Mouse (Mus musculus): ENCODE data around the gene Gmeb1.
A peak's percentile ranks its signal among the peaks of the same experiment; 100 is the strongest.

Gmeb1 gene

GRCm38 (mm10) chr4:132274156-132274862 lies 12.9 kb upstream of the Gmeb1 start, which contains the start of gene Taf12:
Gene Taf12 (plus strand): TSS chr4:132274375.
- DNase-seq (ENCODE audit: extremely low spot score, low read depth, low spot score) = peak; percentile 73

DNA sequence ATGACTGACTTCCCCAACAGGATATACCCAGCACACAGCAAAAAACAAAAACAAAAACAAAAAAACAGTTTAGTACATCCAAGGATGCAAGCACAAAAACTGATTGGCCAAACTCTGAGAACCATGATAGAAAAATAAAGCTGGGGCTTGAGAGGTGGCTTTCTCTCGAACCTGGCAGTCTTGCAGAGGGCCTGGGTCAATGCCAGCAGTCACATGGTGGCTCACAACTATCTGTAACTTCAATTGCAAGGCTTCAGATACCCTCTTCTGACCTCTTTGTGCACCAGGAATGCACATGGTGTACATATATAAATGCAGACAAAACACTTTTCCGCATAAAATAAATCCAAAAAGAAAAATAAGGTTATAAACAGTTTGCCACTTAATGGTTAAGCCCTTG lies 11.8 kb upstream of the Gmeb1 start:
- DNase-seq (ENCODE audit: extremely low spot score, low read depth, low spot score) = no peak

GRCm38 (mm10) chr4:132269740-132270560 lies 8.5 kb upstream of the Gmeb1 start:
- DNase-seq (ENCODE audit: extremely low spot score, low read depth, low spot score) = peak; percentile 94

DNA sequence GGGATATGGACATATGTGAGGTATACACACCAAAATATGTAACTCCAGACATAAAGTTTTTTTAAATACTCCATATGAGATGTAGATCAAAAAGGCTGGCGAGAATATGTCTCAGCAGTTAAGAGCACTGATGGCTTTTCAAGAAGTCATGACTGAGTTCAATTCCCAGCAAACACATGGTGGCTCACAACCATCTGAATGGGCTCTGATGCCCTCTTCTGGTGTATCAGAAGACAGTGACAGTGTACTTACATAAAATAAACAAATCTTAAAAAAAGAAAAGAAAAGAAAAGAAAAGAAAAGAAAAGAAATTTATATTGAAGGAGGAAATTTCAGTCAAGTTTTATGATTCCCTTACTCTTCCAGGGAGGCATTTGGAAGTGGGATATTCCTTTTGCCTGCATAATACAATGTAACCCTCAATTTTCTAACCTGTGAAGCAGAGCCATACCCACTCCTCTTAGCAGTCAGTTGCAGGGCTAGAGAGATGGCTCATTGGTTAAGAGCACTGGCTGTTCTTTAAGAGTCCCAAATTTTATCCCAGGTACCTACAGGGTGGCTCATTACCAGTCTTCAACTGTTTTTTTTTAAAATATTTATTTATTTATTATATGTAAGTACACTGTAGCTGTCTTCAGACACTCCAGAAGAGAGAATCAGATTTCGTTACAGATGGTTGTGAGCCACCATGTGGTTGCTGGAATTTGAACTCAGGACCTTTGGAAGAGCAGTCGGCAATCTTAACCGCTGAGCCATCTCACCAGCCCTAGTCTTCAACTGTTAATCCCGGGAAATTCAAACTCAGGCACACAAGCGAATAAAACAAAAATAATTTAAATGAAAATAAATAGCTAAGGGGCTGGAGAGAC lies 7.7 kb upstream of the Gmeb1 start:
- DNase-seq (ENCODE audit: extremely low spot score, low read depth, low spot score) = no peak

GRCm38 (mm10) chr4:132266835-132267349 lies 5.5 kb upstream of the Gmeb1 start:
- DNase-seq (ENCODE audit: extremely low spot score, low read depth, low spot score) = no peak

DNA sequence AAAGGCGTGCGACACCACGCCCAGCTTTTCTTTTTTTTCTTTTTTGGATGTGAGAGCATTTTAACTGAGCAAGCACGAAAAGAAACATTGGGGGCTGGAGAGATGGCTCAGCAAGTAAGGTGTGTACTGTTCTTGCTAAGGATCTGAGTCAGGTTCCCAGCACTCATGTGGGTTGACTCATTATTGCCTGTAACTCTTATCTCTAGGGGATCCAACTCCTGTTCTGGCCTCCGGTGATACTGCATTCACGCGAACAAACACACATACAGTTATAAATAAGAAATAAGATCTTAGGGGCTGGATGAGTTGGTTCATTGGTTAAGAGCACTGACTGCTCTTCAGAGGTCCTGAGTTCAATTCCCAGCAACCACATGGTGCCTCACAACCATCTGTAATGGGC lies 1.9 kb upstream of the Gmeb1 start:
- no peak for DNase-seq (ENCODE audit: extremely low spot score, low read depth, low spot score)

GRCm38 (mm10) chr4:132262358-132262616 lies 885 bp upstream of the Gmeb1 start:
- DNase-seq (ENCODE audit: extremely low spot score, low read depth, low spot score) = no peak

- DNase-seq (ENCODE audit: extremely low spot score, low read depth, low spot score) = no peak
Measured at GRCm38 (mm10) chr4:132260404-132261379, 710 bp downstream of the Gmeb1 start.

GRCm38 (mm10) chr4:132259248-132259647 lies 2.2 kb downstream of the Gmeb1 start:
- DNase-seq (ENCODE audit: extremely low spot score, low read depth, low spot score) = no peak

- no peak for DNase-seq (ENCODE audit: extremely low spot score, low read depth, low spot score)
Measured at GRCm38 (mm10) chr4:132256384-132256783, 5.0 kb downstream of the Gmeb1 start.

DNA sequence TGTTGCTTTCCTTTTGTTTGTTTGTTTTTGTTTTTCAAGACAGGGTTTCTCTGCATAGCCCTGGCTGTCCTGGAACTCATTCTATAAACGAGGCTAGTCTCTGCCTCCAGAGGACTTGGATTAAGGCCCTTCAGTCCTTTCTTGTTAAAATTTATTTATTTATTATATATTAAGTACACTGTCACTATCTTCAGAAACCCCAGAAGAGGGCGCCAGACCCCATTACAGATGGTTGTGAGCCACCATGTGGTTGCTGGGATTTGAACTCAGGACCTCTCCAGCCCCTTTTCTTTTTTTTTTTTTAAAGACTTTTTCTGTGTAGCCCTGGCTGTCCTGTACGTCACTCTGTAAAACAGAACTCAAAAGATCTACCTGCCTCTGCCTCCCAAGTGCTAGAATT lies 6.4 kb downstream of the Gmeb1 start:
- no peak for DNase-seq (ENCODE audit: extremely low spot score, low read depth, low spot score)

- DNase-seq (ENCODE audit: extremely low spot score, low read depth, low spot score) = no peak
Measured at GRCm38 (mm10) chr4:132253622-132254021, 7.8 kb downstream of the Gmeb1 start.

GRCm38 (mm10) chr4:132253128-132253527 lies 8.3 kb downstream of the Gmeb1 start:
- no peak for DNase-seq (ENCODE audit: extremely low spot score, low read depth, low spot score)

DNA sequence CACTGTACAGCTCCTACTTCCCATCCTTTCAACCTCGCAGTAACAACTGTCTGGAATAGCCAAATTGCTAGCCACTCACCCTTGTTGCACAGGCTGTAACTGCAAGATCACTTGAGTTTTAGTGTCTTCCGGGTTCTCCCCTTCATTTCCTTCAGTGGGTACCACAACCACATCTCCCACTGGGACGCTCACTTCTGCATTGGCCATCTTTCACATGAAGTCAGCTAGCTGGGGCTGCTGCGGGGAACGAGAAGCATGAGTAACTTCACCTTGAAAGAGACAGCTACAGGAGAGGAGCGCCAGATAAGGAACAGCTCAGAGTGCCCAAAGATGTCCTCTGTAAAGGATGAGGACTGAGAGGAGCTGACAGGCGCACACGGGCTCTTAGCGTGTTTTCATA lies 9.8 kb downstream of the Gmeb1 start:
- DNase-seq (ENCODE audit: extremely low spot score, low read depth, low spot score) = no peak

DNA sequence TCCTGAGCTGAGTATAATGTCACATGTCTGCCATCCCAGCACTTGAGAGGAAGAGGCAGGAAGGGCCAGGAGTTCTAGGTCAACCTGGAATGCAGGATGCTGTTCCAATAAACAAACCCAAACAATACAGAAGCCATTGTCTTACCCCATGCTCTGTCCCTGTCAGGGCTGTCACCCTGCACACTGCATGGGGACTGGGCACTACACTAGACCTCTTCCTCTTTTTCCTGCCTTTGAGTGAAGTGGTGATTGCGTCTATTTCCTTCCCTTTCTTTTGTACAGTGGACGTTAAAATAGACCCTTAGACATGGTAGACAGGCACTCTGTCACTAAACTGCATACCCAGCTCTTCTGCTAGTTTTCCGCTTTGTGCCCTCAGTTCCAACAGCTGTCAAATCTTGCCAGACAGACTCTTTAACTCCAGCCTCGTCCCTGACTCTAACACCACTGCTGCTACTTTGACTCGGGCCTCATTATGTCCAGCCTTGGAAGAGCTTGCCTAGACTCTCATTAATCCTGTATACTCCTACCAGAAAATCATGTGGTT lies 13.9 kb downstream of the Gmeb1 start:
- DNase-seq (ENCODE audit: extremely low spot score, low read depth, low spot score) = no peak

DNA sequence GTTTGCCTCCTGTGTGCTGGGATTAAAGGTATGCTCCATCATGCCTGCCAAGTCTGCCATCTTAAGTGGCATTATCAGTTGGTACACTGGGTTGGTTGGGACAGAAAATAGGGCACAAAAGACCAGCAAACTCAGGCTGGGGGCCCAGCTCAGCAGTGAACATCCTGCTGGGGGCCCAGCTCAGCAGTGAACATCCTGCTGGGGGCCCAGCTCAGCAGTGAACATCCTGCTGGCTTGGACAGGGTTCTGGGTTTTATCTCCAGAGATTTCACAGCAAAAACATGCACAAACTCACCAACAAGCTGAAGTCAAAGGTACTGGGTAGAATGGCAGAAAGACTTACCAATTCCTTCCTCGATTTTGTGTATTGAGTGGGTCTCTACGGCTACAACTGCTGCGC lies 15.8 kb downstream of the Gmeb1 start:
- no peak for DNase-seq (ENCODE audit: extremely low spot score, low read depth, low spot score)

DNA sequence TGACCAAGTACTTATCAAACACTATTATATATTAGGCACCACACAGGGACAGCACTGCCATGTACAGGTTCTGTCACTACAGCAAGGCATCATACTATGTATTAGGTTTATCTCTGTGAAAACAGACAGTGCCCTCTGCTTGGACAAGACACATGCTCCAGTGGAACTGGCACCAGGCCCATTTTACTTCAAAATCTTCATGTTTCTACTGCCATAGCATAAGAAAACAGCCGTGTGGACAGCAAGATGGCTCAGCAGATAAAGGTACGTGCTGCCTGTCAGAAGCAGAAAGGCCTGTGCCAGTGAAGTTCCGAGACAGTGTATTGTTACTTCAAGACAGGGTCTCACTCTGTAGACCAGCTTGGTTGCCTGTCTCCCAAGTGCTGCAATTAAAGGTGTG lies 20.2 kb downstream of the Gmeb1 start:
- DNase-seq (ENCODE audit: extremely low spot score, low read depth, low spot score) = no peak

- no peak for DNase-seq (ENCODE audit: extremely low spot score, low read depth, low spot score)
Measured at GRCm38 (mm10) chr4:132240367-132240766, 21.0 kb downstream of the Gmeb1 start.

- DNase-seq (ENCODE audit: extremely low spot score, low read depth, low spot score) = no peak
Measured at GRCm38 (mm10) chr4:132238356-132238755, 23.0 kb downstream of the Gmeb1 start.

- DNase-seq (ENCODE audit: extremely low spot score, low read depth, low spot score) = no peak
Measured at GRCm38 (mm10) chr4:132234710-132235109, 26.7 kb downstream of the Gmeb1 start.
